Comparison of ENCODE assay signal across 8 mouse cellular contexts in genomic region chr2:72234943-72235342, GRCm38 (mm10). TPM values are rescaled to one million over a fixed set of nuclear protein-coding genes. Genes with fewer than 3 reads are reported as not detected.
DNase-seq lines count a peak whose midpoint lies in the region; ATAC-seq lines count a peak whose summit lies in the region.

No protein-coding gene starts in this region.

- H3K4me1 ChIP-seq in limb, embryonic 15.5 days = peaks cover 32% of the 10 kb centered on the region

- no peak overlapping the region for H3K4me3 ChIP-seq in limb, embryonic 15.5 days

- DNase-seq in 416B (ENCODE audit: low read depth) = peak; percentile 78
- peak; percentile 67 for DNase-seq in Muller cell, postnatal 12 days (ENCODE audit: inconsistent ontology term)
- DNase-seq in cerebellum, postnatal 10 days = peak; percentile 78 to 87
- peak; percentile 41 to 76 for DNase-seq in frontal cortex, postnatal 14 days (ENCODE audit: low spot score in 2 of 2)
- peak; percentile 44 to 76 for DNase-seq in kidney, adult 8-10 months
- peak; percentile 74 for DNase-seq in naive thymus-derived CD4-positive, alpha-beta T cell, adult 2 months (ENCODE audit: low read depth)
- DNase-seq in testis, postnatal 14 days (ENCODE audit: low spot score) = peak; percentile 47

- H3K9me3 ChIP-seq in limb, embryonic 15.5 days = no peaks in the 10 kb centered on the region

- H3K9ac ChIP-seq in limb, embryonic 15.5 days = no peak overlapping the region

- H3K27ac ChIP-seq in limb, embryonic 15.5 days = peak overlapping the region; percentile 85; the same call in 1 of the 2 replicates

- no peaks in the 10 kb centered on the region for H3K36me3 ChIP-seq in limb, embryonic 15.5 days

- no peaks in the 10 kb centered on the region for H3K27me3 ChIP-seq in limb, embryonic 15.5 days

- no peak overlapping the region for H3K4me2 ChIP-seq in limb, embryonic 15.5 days

- no peak for ATAC-seq in limb, embryonic 15.5 days (ENCODE audit: insufficient number of reproducible peaks, low FRiP score, low TSS enrichment, low read depth)

- 0% methylated on average over 3 of the region's 3 CpGs for whole genome bisulfite sequencing in limb, embryonic 15.5 days

RNA-seq across cellular contexts. Expression of gene Map3k20, which starts 50.5 kb away (rescaled TPM):
- 21.4 and 21.8 TPM in 2 replicates for polyA plus RNA-seq in limb, embryonic 15.5 days (2015; fragmentation: Nextera tagmentation; extraction: Ambion mirVana)
